Comparison of ENCODE assay signal across 8 mouse cellular contexts in the genomic region with DNA sequence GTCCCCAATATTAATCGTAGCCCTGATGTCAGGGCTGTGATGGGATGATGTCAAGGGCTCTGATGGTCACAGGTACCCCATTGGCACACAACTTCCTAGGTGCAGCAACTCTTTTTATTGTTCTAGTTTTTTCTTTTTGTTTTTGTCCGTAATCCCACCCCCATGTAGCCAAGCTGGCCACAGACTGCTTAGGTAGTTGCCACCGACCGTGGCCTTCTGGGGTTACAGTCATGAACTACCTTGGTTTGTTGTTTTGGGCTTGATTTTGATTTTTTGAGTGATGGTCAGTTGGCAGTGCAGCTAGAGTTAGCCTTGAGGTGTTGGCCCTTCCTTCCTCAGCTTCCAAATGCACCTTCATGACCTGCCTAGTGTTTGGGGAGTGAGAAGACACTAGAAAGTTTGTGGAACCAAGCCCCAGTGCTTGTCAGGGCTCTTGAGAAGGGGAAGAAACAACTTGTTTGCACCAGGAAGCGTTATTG. TPM values are rescaled to one million over a fixed set of nuclear protein-coding genes. Genes with fewer than 3 reads are reported as not detected.
DNase-seq lines count a peak whose midpoint lies in the region; ATAC-seq and TF ChIP-seq lines count a peak whose summit lies in the region.

Gene Comt (minus strand): TSS at position 51 of the 479 bp plus-strand sequence.

- ATAC-seq in common myeloid progenitor, adult 5-6 weeks (replicated peaks; ENCODE audit: low read depth, poor library complexity, severe bottlenecking): no peak
- ATAC-seq in midbrain, embryonic 16.5 days: no peak

- H3K9me3 ChIP-seq in heart, embryonic 10.5 days: no peaks in the 10 kb centered on the region
- no peaks in the 10 kb centered on the region for H3K9me3 ChIP-seq in midbrain, embryonic 16.5 days (replicated peaks; ENCODE audit: control insufficient read depth, low read length, poor library complexity, severe bottlenecking)

- WGBS in liver, adult 2 months: 31% methylated on average over 5 of the region's 5 CpGs
- 53% methylated on average over 5 of the region's 5 CpGs for WGBS in heart, embryonic 10.5 days
- 56% methylated on average over 5 of the region's 5 CpGs for WGBS in midbrain, embryonic 16.5 days

- peaks cover 34% of the 10 kb centered on the region for H3K4me1 ChIP-seq in liver, adult 2 months (ENCODE audit: control insufficient read depth, insufficient read depth, low read length)
- peaks cover 50% of the 10 kb centered on the region for H3K4me1 ChIP-seq in heart, embryonic 10.5 days
- H3K4me1 ChIP-seq in midbrain, embryonic 16.5 days (ENCODE audit: control insufficient read depth, insufficient read depth, low read length): peaks cover 24% of the 10 kb centered on the region

- H3K9ac ChIP-seq in liver, adult 2 months (ENCODE audit: low read depth, low read length): peak within 1 kb of the TSS; percentile 97
- H3K9ac ChIP-seq in midbrain, embryonic 16.5 days (ENCODE audit: low read depth, low read length): peak within 1 kb of the TSS; percentile 97

- H3K36me3 ChIP-seq in liver, adult 2 months (ENCODE audit: control insufficient read depth, insufficient read depth, low read length): peaks cover 15% of the 10 kb centered on the region
- peaks cover 20% of the 10 kb centered on the region for H3K36me3 ChIP-seq in heart, embryonic 10.5 days
- no peaks in the 10 kb centered on the region; the same call in 1 of the 2 replicates for H3K36me3 ChIP-seq in midbrain, embryonic 16.5 days (ENCODE audit: control insufficient read depth, insufficient read depth, low read length)

- TF ChIP-seq POLR2A in liver, adult 2 months (IDR thresholded peaks at IDR 0.05; ENCODE audit: extremely low read depth, insufficient read depth, low read length): no peak

- peak within 1 kb of the TSS; percentile 96 for H3K27ac ChIP-seq in liver, adult 2 months (replicated peaks; ENCODE audit: insufficient read depth, low read depth, low read length)
- H3K27ac ChIP-seq in heart, embryonic 10.5 days: peak within 1 kb of the TSS; percentile 99
- H3K27ac ChIP-seq in midbrain, embryonic 16.5 days (ENCODE audit: low read length): peak within 1 kb of the TSS; percentile 77

- peak within 1 kb of the TSS; percentile 75 for H3K4me3 ChIP-seq in liver, adult 2 months (ENCODE audit: insufficient read depth, low read depth, low read length)
- H3K4me3 ChIP-seq in heart, embryonic 10.5 days: peak within 1 kb of the TSS; percentile 97
- peak within 1 kb of the TSS; percentile 92 for H3K4me3 ChIP-seq in midbrain, embryonic 16.5 days (ENCODE audit: low read depth, low read length)

- peaks cover 23% of the 10 kb centered on the region; the same call in 1 of the 2 replicates for H3K79me2 ChIP-seq in liver, adult 2 months (ENCODE audit: control insufficient read depth, insufficient read depth, low read length)

- no peak for DNase-seq in liver, adult 2 months (ENCODE audit: extremely low read depth, low read depth, low spot score)
- DNase-seq in liver: no peak
- no peak for DNase-seq in heart, embryonic 10.5 days (ENCODE audit: low spot score)
- DNase-seq in layer of hippocampus, postnatal 36 days: no peak
- DNase-seq in spleen, postnatal 36 days (ENCODE audit: low spot score in 2 of 2): no peak
- no peak for DNase-seq in spleen, postnatal 14 days (ENCODE audit: low spot score in 2 of 2)

- TF ChIP-seq CTCF in liver, adult 2 months (IDR thresholded peaks at IDR 0.05; ENCODE audit: low read depth, low read length): no peak

- peak within 1 kb of the TSS; percentile 73 for H3K4me2 ChIP-seq in midbrain, embryonic 16.5 days (ENCODE audit: low read length)

- H3K27me3 ChIP-seq in liver, adult 2 months (ENCODE audit: control insufficient read depth, insufficient read depth, low read length): no peaks in the 10 kb centered on the region
- H3K27me3 ChIP-seq in heart, embryonic 10.5 days (ENCODE audit: insufficient read depth, poor library complexity, severe bottlenecking): no peaks in the 10 kb centered on the region
- H3K27me3 ChIP-seq in midbrain, embryonic 16.5 days (ENCODE audit: control insufficient read depth, insufficient read depth, low read depth, low read length): no peaks in the 10 kb centered on the region

RNA-seq across cellular contexts. Expression of gene Comt, which starts in this region (rescaled TPM):
- 474 and 538 TPM in 2 replicates for total RNA-seq in liver, adult 2 months (2014; rRNA removed)
- polyA plus RNA-seq in liver, adult 2 months (2012; rRNA removed): 779 and 1,223 TPM in 2 replicates
- 38.2 and 44.2 TPM in 2 replicates for total RNA-seq in common myeloid progenitor, adult 5-6 weeks (2017)
- 83.5 and 102 TPM in 2 replicates for polyA plus RNA-seq in heart, embryonic 10.5 days (2016; fragmentation: Nextera tagmentation; extraction: Ambion mirVana)
- total RNA-seq in layer of hippocampus, postnatal 36 days (2021): 10 to 100 TPM; 66.3 to 68.1 TPM
- 96.6 and 112 TPM in 2 replicates for polyA plus RNA-seq in midbrain, embryonic 16.5 days (2015; fragmentation: Nextera tagmentation; extraction: Ambion mirVana)
